Mouse (Mus musculus): ENCODE measurements at regions not wholly inside any gene's neighbourhood (a gene's known extent, or its start where the extent isn't known, plus 50 kb on each side); places are given as distances from the start of the nearest gene placed in this dataset.

DNA sequence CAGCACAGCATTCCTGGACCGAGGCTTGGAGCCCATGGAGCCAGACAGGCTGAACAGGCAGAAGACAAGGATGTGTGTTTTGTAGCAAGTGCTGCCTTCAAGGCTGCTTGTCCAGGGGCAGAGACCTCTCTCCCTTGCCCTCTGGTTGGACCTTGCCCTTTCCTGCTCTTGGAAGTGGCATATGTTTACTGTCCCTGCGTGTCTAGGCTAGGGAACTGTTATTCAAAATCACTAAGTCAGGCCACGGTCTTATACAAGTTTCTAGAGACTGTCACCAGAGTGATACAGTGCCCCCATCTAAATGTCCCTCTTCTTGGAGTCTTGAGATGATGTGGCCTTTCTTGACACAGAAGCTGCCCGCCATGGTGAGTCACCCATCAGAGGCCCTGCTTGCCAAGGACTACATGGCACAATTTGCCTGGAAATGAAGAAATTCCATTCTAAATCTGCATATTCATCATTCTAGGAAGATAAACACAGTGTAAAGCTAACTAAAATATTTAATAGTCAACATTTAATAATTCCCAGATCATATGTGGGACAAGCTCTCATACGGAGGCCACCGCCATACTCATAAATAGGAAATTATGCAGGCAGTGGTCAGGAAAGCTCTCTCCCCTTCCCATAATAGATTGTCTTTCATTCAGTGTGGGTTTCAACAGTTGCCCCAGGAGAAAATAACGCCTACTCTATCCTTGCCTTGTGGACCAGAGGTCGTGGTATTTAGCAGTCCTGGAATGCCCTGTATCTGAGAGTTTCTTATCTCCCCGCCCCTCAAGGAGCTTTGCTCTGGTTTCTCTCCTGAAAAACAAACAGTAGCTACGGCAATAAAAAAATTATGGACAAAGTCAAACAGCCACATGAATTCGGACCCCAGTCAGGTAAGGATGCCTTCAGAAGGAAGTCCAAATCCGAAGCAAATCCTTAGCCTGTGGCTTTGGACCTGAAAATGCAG is 50.9 kb upstream of the Lmo4 start:
- peak; percentile 90 for DNase-seq (ENCODE audit: low spot score)

Data from adipocyte (in vitro differentiated cells).